Mouse (Mus musculus) spleen, adult 12 weeks (tissue): ENCODE data around the gene Olfr1269.

Experiments
- DNase-seq: peaks from one replicate; pipeline ENCODE4 v3.0.0; 2022; ENCODE audit warnings: low spot score

The Olfr1269 gene

GRCm38 (mm10) chr2:90121312-90121711, at the start of gene Olfr1269:
Gene Olfr1269 (minus strand): TSS chr2:90121412.
- DNase-seq: no peak

- no peak for DNase-seq
Observed at GRCm38 (mm10) chr2:90153916-90154315, 32.7 kb upstream of the Olfr1269 start.

- no peak for DNase-seq
Observed at GRCm38 (mm10) chr2:90152991-90153390, 31.8 kb upstream of the Olfr1269 start, which contains the start of gene Olfr1270. Gene Olfr1270 (minus strand): TSS chr2:90153091.

GRCm38 (mm10) chr2:90142196-90142595, 21.0 kb upstream of the Olfr1269 start, which contains the start of gene Olfr32:
Gene Olfr32 (minus strand): TSS chr2:90142296.
- no peak for DNase-seq

- no peak for DNase-seq
Observed at GRCm38 (mm10) chr2:90070065-90070464, 51.1 kb downstream of the Olfr1269 start.
